Mouse (Mus musculus) layer of hippocampus, adult 2 months (tissue): Measurements from ENCODE around the gene Trim41. TPM values are rescaled to one million over a fixed set of nuclear protein-coding genes. Genes with fewer than 3 reads are reported as not detected.
"Not testable (repeated sequence)": the region's sequence is repeated elsewhere in the genome, so short reads cannot be mapped to it uniquely, and the experiment has no call there.

ENCODE experiments used
- DNase-seq, 2 experiments: peaks; one replicate each; pipeline ENCODE4 v3.0.0; 2022; ENCODE audit warnings: low spot score in 2 of 2
- H3K27ac ChIP-seq: fragments of 200-600 bp; 2 replicates; pipeline ENCODE4 v1.8.1; 2022
- H3K4me3 ChIP-seq: fragments of 200-600 bp; 2 replicates; pipeline ENCODE4 v1.8.1; 2022; ENCODE audit warnings: mild to moderate bottlenecking
- CTCF ChIP-seq: fragments of 200-600 bp; conservative IDR thresholded peaks from 2 replicates; pipeline ENCODE4 v1.8.1; 2022; ENCODE audit warnings: antibody characterized with exemption, mild to moderate bottlenecking, moderate library complexity
- total RNA-seq, 2 experiments: library from RNA; stranded (reverse); gene quantifications; 2 replicates each; pipeline ENCODE4 v1.2.3; 2021

Gene Trim41
- total RNA-seq, 2 experiments from 2014 or later: 56.8 to 61.5 TPM

GRCm38 (mm10) chr11:48833731-48834639, 16.8 kb upstream of the Trim41 start:
- TF ChIP-seq CTCF: no peak
- Histone ChIP-seq H3K27ac (peak overlapping the region; percentile 90), H3K4me3 (peak overlapping the region; percentile 67)
- peak; percentile 90 to 93 for DNase-seq

DNA sequence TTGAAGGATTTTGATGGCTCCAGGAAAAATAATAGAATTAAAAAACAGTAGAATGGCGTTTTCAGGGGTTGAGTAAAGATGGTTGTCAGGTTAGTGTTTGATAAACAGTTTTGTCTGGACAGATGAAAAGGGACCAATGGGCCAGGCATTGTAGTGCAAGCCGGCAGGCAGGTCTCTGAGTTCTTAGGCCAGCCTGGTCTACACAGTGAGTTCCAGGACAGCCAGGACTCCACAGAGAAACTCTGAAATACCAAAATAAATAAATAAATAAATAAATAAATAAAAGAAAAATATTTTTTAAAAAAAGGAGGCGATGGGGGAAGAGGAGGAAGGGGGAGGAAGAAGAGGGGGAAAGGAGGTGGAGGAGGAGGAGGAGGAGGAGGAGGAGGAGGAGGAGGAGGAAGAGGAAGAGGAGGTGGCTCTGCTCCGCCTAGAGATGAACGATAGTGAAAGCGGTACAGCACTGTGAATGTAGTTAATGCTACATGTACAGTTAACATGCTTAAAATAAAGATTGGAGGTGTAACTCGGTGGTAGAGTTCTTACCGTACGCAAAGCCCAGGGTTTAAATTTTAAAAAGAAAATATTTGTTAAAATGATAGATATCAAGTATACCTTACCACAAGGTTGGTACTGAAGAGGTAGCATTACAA, 16.1 kb upstream of the Trim41 start:
- 0 out of 2 replicates have a peak overlapping the region, but pooled peaks have one; percentile 32 for H3K27ac ChIP-seq
- TF ChIP-seq CTCF: no peak
- peak overlapping the region; percentile 67 for H3K4me3 ChIP-seq
- DNase-seq: no peak

- no peak overlapping the region for H3K4me3 ChIP-seq
- no peak for DNase-seq
- TF ChIP-seq CTCF: no peak
- no peak overlapping the region for H3K27ac ChIP-seq
Measured at GRCm38 (mm10) chr11:48831273-48831672, 14.1 kb upstream of the Trim41 start.

- Histone ChIP-seq H3K4me3 (no peak overlapping the region), H3K27ac (no peak overlapping the region)
- no peak for DNase-seq
- no peak for TF ChIP-seq CTCF
Measured at GRCm38 (mm10) chr11:48830279-48830678, 13.1 kb upstream of the Trim41 start.

DNA sequence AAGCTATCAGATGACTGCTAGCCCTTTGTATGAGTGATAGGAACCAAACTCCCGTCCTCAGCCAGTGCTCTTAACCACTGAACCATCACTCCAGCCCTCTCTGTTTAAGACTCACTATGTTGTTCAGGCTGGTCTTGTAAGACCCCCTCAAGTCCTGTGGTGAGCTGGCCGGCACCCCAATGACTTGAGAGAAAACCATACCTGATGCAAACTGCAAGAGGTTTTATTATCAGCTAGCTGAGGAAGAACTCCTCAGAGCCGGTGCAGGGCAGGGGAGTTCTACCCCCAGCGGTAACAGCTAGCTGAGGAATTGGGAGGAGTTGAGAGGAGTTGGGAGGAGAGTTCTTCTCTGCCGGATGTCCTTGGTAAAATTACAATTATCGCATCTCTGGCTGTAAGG, 10.8 kb upstream of the Trim41 start:
- Histone ChIP-seq H3K4me3 (no peak overlapping the region), H3K27ac (peak overlapping the region; percentile 55)
- no peak for DNase-seq
- no peak for TF ChIP-seq CTCF

DNA sequence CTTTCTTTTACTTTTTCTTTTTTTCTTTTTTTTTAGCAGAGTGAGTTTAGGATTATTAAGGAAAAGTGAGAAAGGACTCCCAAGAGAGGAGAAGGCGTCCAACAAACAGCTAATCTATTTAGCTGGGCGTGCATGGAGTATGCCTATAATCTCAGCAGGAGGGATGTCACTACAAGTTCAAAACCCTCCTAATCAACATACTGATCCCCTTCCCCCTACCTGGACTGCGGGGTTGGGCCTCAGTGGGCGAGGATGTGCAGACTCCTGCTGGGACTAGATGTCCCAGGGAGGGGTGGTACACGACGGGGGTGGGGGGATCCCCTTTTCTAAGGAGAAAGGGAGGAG, 9.6 kb upstream of the Trim41 start:
- Histone ChIP-seq H3K27ac (peak overlapping the region; percentile 44; the same call in 1 of the 2 replicates), H3K4me3 (peak overlapping the region; percentile 37)
- DNase-seq: no peak
- no peak for TF ChIP-seq CTCF

- Histone ChIP-seq H3K4me3 (peak within 1 kb of the TSS; percentile 37), H3K27ac (peak within 1 kb of the TSS; percentile 55)
- DNase-seq: not testable (repeated sequence)
Measured at GRCm38 (mm10) chr11:48825979-48826751, 9.0 kb upstream of the Trim41 start, which contains the start of the genes Trim7 and Gm12184. TSS of gene Trim7 (plus strand) at chr11:48826140. TSS of gene Gm12184 (minus strand) at chr11:48826655.

DNA sequence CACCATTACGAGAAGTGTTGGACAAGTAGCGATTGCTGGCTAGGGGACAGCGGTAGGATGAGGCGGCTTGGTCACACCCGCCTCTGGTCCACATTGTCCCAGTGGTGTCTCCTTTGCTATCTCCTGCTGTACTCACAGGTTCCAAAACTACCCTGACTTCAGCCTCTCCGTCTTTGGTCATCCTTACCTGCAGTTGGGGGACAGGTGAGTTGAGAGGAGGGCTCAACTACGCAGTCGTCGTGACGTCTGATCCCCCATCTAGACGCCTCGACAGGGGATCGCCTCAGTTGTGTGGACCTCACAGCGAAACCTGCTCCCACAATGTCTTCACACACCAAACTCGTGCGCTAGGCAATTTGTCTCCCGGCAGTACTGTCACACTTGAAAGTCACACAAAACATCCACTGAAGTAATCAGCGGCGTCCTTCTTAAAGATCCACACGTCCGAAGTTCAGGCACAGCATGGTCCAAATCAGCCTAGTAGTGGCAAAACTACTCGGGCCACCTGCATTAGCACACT, 7.2 kb upstream of the Trim41 start:
- DNase-seq: no peak
- peak overlapping the region; percentile 60 for H3K4me3 ChIP-seq
- TF ChIP-seq CTCF: no peak
- H3K27ac ChIP-seq: no peak overlapping the region

DNA sequence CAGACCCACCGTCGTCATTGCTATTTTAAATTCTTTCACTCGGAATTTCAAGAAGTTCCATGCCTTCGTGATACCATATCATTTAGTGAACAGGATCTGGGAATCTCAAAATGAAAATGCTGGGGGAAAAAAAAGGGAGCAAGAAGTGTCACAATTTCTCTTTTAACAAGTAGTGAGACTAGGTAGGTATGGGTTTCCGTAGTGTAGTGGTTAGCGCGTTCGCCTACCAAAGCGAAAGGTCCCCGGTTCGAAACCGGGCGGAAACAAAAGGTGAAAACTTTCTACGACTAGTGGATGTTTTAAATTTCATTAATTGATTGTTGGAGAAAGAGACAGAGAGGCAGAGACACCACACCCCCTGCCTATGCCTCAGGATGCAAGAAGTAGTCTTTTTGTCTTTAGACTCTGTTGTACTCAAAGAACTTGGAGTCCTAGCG, 6.4 kb upstream of the Trim41 start:
- 0 out of 2 replicates have a peak, but pooled peaks have one; percentile 15 for TF ChIP-seq CTCF
- Histone ChIP-seq H3K4me3 (peak overlapping the region; percentile 60), H3K27ac (no peak overlapping the region)
- peak in 1 of 2 experiments; percentile 57 for DNase-seq

DNA sequence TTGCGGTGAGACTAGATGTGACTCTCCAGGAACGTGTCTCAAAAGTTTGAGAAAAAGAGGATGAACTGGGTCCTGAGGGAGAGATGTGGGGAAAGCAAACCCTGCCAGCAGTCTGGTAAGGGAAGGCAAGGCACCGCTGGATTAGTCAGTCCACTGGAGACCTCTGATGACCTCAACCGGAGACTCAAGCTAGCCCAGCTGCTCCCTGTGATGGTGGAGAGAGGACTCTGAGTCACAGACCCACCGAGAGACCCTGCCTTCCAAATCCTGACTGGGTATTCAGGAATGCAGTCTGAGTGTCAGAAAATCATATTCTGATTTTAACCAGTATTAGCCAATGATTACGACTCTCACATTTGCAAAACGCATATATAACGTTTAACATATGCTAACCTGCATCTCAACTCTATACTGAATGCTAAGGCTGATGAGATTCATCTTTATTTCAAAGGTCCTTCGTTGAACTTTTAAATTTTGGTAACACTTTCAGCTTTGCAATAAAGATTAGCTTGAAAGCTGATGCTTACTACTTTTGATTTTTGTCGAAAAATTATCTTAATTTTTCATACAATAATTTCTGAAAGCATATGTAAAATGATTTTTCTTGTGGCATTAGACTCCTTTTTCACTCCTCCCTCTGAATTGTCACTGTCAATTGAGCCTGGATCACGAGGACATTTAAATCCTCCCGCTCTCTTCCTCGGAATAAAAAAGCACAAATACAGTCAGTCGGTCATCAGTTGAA, 5.8 kb upstream of the Trim41 start:
- no peak for TF ChIP-seq CTCF
- no peak for DNase-seq
- peak overlapping the region; percentile 60 for H3K4me3 ChIP-seq

DNA sequence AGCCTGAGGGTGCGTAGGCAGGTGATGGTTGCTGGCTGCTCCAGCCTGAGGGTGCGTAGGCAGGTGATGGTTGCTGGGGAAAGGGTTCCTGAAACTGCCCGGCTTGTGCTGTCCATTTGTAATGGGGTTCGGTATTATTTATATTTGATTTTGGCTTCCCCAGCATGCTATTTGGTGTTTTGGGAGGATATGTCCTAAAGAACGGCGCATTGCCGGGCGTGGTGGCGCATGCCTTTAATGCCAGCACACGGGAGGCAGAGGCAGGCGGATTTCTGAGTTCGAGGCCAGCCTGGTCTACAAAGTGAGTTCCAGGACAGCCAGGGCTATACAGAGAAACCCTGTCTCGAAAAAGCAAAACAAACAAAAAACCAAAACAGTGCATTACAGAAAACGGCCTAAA, 4.1 kb upstream of the Trim41 start:
- H3K27ac ChIP-seq, H3K4me3 ChIP-seq, DNase-seq: not testable (repeated sequence)

More for the DNA sequence above, 5.8 kb upstream of the Trim41 start:
- H3K27ac ChIP-seq: no peak overlapping the region

GRCm38 (mm10) chr11:48820308-48820674, 3.1 kb upstream of the Trim41 start:
- no peak overlapping the region for H3K4me3 ChIP-seq
- no peak for TF ChIP-seq CTCF
- no peak for DNase-seq
- H3K27ac ChIP-seq: no peak overlapping the region
